Mouse (Mus musculus) embryonic facial prominence, embryonic 13.5 days (tissue): ENCODE results near the gene Fgfr2. TPM values are rescaled to one million over a fixed set of nuclear protein-coding genes. Genes with fewer than 3 reads are reported as not detected.

ENCODE experiments used
- ATAC-seq: fragments of 200-750 bp; cut with Nextera tagmentation; 2 replicates; pipeline ENCODE4 v1.8.0; 2017; ENCODE audit warnings: low read depth; ENCODE audit not compliant: insufficient number of reproducible peaks, insufficient read depth, low FRiP score, low TSS enrichment
- H3K27ac ChIP-seq: fragments of 300-500 bp; sonication (generic); 2 replicates; pipeline ENCODE4 v1.5.1; 2015; ENCODE audit warnings: moderate library complexity, mild to moderate bottlenecking, inconsistent platforms
- H3K27me3 ChIP-seq: fragments of 300-500 bp; sonication (generic); 2 replicates; pipeline ENCODE4 v1.6.1; 2015; ENCODE audit warnings: mild to moderate bottlenecking, inconsistent platforms
- H3K36me3 ChIP-seq: fragments of 300-500 bp; sonication (generic); 2 replicates; pipeline ENCODE4 v1.6.1; 2015; ENCODE audit warnings: mild to moderate bottlenecking, inconsistent platforms
- H3K4me1 ChIP-seq: fragments of 300-500 bp; sonication (generic); 2 replicates; pipeline ENCODE4 v1.6.1; 2015; ENCODE audit warnings: inconsistent platforms
- H3K4me2 ChIP-seq: fragments of 300-500 bp; sonication (generic); 2 replicates; pipeline ENCODE4 v1.6.1; 2015; ENCODE audit warnings: moderate library complexity, mild to moderate bottlenecking, inconsistent platforms
- H3K4me3 ChIP-seq: fragments of 300-500 bp; sonication (generic); 2 replicates; pipeline ENCODE4 v1.5.1; 2015; ENCODE audit warnings: mild to moderate bottlenecking, inconsistent platforms
- H3K9ac ChIP-seq: fragments of 300-500 bp; sonication (generic); 2 replicates; pipeline ENCODE4 v1.6.1; 2015; ENCODE audit warnings: mild to moderate bottlenecking, inconsistent platforms
- H3K9me3 ChIP-seq: fragments of 300-500 bp; sonication (generic); 2 replicates; pipeline ENCODE4 v1.6.1; 2016; ENCODE audit warnings: inconsistent platforms
- WGBS: fragments of 180-500 bp; shearing (Covaris S2); methylation state at CpG from one replicate; pipeline ENCODE4 v1.1.7; 2015; ENCODE audit warnings: mixed read lengths; 5-methylcytosine and 5-hydroxymethylcytosine counted together
- polyA plus RNA-seq: library from polyadenylated mRNA; unstranded; fragments of >200 nt; fragmentation: Nextera tagmentation; extraction: Ambion mirVana; gene quantifications from 2 replicates; pipeline ENCODE4 v1.2.1, GENCODE M21; 2015

The Fgfr2 gene
- polyA plus RNA-seq, 1 experiment from 2014 or later = 174 TPM

DNA sequence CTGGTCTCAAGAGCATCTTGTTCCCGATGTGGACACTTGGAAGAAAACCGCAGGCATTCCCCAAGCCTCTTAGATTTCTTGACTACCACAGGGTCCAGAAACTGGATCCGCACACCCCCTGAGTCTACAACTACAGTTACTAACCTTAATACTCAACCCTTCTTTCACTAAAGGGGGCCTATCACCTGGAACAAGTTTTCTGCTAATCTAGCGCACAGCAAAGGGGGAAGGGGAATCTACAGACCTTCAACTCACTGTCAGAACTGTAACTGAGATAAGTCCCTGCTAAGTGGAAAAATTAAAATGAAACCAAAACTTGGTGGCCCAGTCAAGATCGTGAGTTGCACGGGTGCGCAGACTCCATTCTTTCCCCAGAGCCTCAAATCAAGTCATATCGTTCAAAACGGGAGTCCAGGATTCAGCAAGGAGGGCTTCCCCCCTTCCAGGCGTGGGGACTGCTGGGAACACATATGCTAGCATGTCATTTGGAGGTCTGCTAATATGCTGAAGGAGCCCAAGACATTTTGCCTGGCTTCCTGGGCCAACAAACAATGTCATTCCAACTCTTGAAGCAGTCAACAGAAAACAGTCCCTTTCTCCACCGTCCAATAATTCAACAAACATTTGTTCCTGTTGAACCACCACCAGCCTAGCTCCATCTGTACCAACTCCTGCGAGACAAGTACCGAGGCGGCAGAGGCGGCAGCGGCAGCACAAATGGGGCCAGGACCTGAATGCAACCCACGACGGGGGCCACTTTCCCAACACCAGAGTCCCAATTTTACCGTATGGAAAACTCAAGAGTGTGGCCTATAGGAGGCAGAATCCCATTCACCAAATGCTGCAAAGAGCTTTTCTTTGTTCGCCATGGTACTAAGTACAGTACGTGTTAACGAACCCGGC is 311.2 kb downstream of the Fgfr2 start:
- WGBS = 6% methylated on average over 23 of the region's 23 CpGs
- Histone ChIP-seq H3K9ac (peak overlapping the region; percentile 87), H3K27ac (peak overlapping the region; percentile 92), H3K4me2 (peak overlapping the region; percentile 82), H3K4me3 (peak overlapping the region; percentile 69), H3K27me3 (no peaks in the 10 kb centered on the region), H3K36me3 (no peaks in the 10 kb centered on the region), H3K4me1 (peaks cover 69% of the 10 kb centered on the region), H3K9me3 (no peaks in the 10 kb centered on the region)
- ATAC-seq = no peak

DNA sequence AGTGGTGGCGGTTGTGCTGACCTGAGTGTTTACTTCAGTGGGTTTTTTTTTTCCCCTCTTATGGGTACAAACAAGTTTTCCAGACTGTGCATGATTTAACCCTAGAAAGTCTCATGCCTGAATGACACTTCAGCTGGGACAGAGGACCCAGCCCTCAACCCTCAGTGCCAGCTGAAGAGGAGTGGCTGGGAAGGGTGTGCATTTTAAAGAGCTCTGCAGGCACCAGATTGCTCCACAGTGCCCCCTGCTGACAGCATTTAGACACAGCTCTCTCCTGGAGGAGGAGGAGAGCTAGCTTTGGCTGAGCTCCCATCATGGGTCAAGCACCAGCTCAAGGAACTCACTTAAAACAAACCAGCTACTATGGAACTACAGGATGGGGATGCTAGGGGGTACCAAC is 312.3 kb downstream of the Fgfr2 start:
- no peak overlapping the region for H3K4me3 ChIP-seq
- no peak overlapping the region; the same call in 1 of the 2 replicates for H3K27ac ChIP-seq
- 41% methylated on average over 1 of the region's 1 CpGs for WGBS
- no peak for ATAC-seq
- peak overlapping the region; percentile 82 for H3K4me2 ChIP-seq
- peaks cover 80% of the 10 kb centered on the region for H3K4me1 ChIP-seq
- H3K9me3 ChIP-seq = no peaks in the 10 kb centered on the region
- H3K9ac ChIP-seq = no peak overlapping the region
- no peaks in the 10 kb centered on the region for H3K27me3 ChIP-seq
- no peaks in the 10 kb centered on the region for H3K36me3 ChIP-seq

DNA sequence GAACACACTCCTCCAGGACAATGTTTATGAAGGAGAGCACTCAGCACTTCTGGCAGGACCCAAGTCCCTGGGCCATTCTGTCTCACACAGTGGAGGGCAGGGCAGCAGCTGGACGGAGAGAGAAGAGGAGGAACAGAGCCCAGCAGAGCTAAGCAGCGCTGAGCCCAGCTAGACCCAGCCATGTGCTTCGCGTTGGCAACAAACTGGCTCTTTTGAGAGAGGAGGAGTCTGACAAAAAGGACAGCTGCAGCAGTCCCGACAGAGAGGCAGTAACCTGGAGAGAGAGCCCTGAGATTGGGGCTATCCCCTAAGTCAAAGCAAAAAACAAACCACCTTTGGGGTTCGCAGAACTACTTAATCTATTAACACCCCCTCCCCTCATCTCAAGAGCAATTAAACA is 312.8 kb downstream of the Fgfr2 start:
- H3K4me2 ChIP-seq = peak overlapping the region; percentile 82
- H3K4me3 ChIP-seq = no peak overlapping the region
- ATAC-seq = no peak
- WGBS = 15% methylated on average over 6 of the region's 6 CpGs
- H3K4me1 ChIP-seq = peaks cover 81% of the 10 kb centered on the region
- H3K9me3 ChIP-seq = no peaks in the 10 kb centered on the region
- H3K9ac ChIP-seq = peak overlapping the region; percentile 40; the same call in 1 of the 2 replicates
- peak overlapping the region; percentile 40; the same call in 1 of the 2 replicates for H3K27ac ChIP-seq
- no peaks in the 10 kb centered on the region for H3K36me3 ChIP-seq
- no peaks in the 10 kb centered on the region for H3K27me3 ChIP-seq

DNA sequence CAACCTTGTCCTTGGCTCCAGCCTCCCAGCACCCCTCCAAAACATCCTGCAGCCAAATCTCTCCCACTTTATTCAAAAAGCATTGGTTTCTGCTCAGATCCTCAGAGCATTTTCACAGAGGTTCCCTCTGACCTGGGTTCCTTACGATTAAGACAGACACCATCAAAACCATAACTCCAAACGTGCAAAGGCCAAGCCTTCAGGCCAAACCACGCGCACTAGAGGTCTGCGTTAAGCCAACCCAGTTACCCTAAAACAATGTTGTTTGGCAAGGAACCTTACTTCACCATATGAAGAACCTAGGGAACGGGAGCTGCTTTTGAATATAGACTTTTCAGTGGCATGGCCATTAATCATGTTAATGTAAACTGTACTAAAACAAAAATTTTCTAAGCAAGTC is 313.4 kb downstream of the Fgfr2 start:
- no peak for ATAC-seq
- 27% methylated on average over 6 of the region's 6 CpGs for WGBS
- no peaks in the 10 kb centered on the region for H3K27me3 ChIP-seq
- peak overlapping the region; percentile 82 for H3K4me2 ChIP-seq
- no peaks in the 10 kb centered on the region for H3K9me3 ChIP-seq
- peak overlapping the region; percentile 92 for H3K27ac ChIP-seq
- H3K36me3 ChIP-seq = no peaks in the 10 kb centered on the region
- peaks cover 74% of the 10 kb centered on the region for H3K4me1 ChIP-seq
- H3K4me3 ChIP-seq = no peak overlapping the region
- H3K9ac ChIP-seq = peak overlapping the region; percentile 44; the same call in 1 of the 2 replicates

DNA sequence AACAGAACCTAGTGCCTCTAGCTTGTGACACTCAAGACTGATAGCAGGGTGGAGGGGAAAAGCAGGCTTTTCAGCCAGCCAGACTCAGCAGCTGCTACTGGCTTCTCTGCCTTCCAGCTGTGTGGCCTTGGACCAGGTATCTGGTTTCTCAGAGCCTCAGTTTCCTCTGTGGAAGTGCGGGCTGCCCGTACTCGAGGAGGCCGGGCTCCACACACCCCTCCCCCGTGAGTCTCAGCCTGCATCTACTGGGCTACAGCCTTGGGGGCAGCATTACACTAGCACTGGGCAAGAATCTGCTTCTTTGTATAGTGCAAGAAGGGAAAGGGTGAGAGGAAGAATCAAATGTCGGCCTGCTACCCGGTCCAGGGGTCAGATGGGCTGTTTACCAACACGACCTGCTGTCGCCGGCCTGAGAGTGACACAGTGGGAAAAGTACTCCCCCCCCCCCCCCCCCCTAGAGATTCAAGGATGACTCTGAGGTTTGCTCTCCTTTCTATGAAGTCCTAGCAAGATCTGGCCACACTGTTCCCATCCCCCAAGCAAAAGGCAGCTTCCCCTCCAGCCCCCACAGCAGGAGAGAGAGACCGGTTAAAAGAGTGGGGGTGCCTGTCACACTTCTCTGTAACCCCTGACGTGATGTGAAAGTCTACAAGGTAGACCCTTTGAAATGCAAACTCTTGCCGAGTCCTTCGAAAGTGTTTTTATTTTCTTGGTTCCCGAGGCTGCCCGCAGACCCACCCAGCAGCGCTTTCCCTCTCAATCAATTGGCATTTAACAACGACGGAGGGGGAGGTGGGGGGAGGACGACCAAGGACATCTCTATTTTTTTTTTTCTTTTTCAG is 314.1 kb downstream of the Fgfr2 start:
- WGBS = 4% methylated on average over 20 of the region's 20 CpGs
- H3K4me2 ChIP-seq = peak overlapping the region; percentile 82
- H3K9ac ChIP-seq = peak overlapping the region; percentile 36; the same call in 1 of the 2 replicates
- peak overlapping the region; percentile 7; the same call in 1 of the 2 replicates for H3K4me3 ChIP-seq
- H3K27me3 ChIP-seq = no peaks in the 10 kb centered on the region
- peaks cover 71% of the 10 kb centered on the region for H3K4me1 ChIP-seq
- no peaks in the 10 kb centered on the region for H3K36me3 ChIP-seq
- H3K9me3 ChIP-seq = no peaks in the 10 kb centered on the region
- ATAC-seq = 0 out of 2 replicates have a peak, but pooled peaks have one; percentile 23
- H3K27ac ChIP-seq = peak overlapping the region; percentile 92

DNA sequence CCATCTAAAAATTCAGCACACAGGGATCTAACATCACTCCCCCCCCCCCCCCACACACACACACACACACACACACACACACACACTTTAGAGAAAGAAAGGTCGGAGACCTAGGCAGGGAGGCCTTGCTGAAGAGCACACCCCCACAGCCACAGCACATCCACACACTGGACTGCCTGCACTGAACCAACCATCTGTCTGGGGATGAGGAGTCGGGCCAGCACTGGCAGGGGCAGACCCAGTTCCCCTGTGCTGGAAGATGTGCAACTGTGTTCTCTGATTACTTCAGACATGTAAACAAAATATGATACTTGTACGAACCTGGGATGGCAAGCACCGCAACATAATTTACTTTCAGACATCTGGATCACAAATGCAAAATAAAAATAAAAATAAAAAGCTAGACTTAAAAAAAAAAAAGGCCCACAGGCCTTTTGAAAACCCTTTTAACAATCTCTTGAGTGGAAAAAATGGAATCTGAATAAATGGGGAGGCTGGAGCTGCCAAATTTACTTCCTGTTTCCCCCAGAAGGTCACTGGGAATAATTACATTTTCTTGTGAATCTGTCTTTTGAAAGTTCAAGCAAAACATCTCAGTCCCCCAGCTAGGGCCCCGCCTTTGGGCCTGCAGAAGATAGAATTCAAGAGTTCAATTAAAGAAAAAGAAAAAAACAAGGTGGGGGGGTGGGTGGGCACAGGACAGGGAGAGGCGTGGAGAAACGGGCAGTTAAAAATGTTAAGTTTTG is 314.9 kb downstream of the Fgfr2 start:
- WGBS = 21% methylated on average over 7 of the region's 7 CpGs
- H3K9ac ChIP-seq = 0 out of 2 replicates have a peak overlapping the region, but pooled peaks have one; percentile 36
- peak overlapping the region; percentile 92 for H3K27ac ChIP-seq
- H3K4me3 ChIP-seq = no peak overlapping the region
- no peaks in the 10 kb centered on the region for H3K27me3 ChIP-seq
- 0 out of 2 replicates have a peak, but pooled peaks have one; percentile 39 for ATAC-seq
- peaks cover 74% of the 10 kb centered on the region for H3K4me1 ChIP-seq
- H3K4me2 ChIP-seq = peak overlapping the region; percentile 82
- no peaks in the 10 kb centered on the region for H3K36me3 ChIP-seq
- no peaks in the 10 kb centered on the region for H3K9me3 ChIP-seq

DNA sequence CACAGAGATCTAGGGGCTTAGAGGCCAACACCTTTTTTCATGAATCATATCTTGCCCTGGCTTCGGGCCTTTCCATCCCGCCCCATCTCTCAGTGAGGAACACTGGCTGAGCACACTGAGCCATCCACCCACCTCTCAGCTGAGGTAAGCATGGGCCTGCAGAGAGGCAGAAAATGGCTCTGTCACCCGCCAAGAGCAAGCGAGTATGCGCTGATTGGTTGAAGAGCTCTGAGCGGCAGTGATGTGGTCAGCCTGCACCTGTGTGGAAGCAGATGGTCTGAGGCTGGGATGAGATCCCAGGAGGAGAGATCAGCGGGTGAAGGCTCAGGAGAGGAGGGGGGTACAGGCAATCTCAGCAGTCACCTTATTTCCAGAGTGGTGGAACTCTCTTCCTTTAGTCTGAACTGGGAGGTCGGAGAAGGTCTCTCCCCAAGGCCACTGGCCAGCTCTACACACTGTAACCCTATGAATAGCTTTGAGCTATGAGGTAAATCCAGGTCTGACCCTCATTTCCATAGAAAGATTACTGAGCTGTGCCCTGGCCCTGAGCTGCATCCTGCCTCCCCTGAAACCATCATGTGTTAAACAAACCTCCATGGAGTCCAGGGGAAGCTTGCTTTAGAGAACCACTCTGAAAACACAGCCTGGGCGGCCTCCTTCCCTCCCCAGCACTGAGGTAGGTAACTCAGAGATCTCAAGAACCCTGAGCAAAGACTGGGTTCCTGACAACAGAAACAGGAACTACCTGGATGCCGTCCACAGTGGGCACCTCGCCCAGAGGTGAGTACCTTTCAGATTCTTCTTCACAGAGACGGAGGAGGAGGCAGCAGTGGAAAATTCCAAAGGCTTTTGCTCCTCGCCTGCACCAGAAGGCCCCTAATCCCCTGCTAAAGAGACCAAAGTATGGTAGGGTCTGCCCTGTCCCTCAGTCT is 316.0 kb downstream of the Fgfr2 start:
- Histone ChIP-seq H3K36me3 (0 out of 2 replicates have a peak, but pooled peaks cover 5% of the 10 kb centered on the region), H3K4me1 (peaks cover 82% of the 10 kb centered on the region), H3K4me3 (no peak overlapping the region), H3K4me2 (no peak overlapping the region), H3K27me3 (no peaks in the 10 kb centered on the region), H3K9ac (peak overlapping the region; percentile 51; the same call in 1 of the 2 replicates), H3K27ac (peak overlapping the region; percentile 92), H3K9me3 (no peaks in the 10 kb centered on the region)
- no peak for ATAC-seq
- 65% methylated on average over 13 of the region's 13 CpGs for WGBS

DNA sequence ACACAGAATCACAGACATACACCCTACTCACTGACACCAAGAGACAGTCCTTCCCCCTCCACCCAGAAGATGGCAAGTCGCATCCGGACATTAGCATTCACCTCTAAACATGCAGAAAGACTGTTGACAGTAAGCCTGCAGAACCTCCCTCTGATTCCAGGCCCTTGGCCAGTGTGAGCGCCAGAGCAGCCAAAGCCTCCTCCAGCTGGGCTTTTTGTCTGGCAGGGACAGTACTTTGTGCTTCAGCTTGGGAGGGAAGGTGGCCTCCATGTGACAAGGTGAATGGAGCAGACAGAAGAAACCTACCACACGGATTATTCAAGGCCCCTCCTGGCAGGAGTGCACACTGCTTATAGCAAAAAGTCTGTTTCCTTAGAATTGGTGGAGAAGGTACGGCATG is 316.9 kb downstream of the Fgfr2 start:
- WGBS = 73% methylated on average over 5 of the region's 5 CpGs
- H3K4me1 ChIP-seq = peaks cover 74% of the 10 kb centered on the region
- H3K27ac ChIP-seq = no peak overlapping the region

DNA sequence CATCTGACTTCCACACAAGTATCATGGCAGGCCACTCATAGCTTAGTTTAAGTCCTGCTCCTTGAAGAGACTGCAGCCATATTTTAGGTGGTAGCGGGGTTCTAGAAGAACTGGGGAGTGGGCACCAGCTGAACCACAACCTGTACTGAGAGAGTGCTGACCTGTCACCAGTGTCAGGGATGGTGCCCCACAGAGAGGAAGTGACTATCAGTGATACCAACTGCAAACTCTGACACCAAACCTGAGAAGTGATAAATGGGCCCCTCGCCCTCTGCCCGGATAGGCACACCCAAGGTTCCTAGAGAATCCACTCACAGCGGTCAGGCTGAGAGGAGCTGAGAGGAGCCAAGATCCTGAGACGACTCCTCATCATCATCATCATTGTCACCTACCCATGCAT is 318.2 kb downstream of the Fgfr2 start:
- Histone ChIP-seq H3K36me3 (0 out of 2 replicates have a peak, but pooled peaks cover 6% of the 10 kb centered on the region), H3K9ac (no peak overlapping the region), H3K27me3 (no peaks in the 10 kb centered on the region), H3K9me3 (no peaks in the 10 kb centered on the region), H3K27ac (no peak overlapping the region), H3K4me1 (peaks cover 63% of the 10 kb centered on the region), H3K4me2 (no peak overlapping the region), H3K4me3 (no peak overlapping the region)
- WGBS = 93% methylated on average over 5 of the region's 5 CpGs
- no peak for ATAC-seq

More for the DNA sequence above, 316.9 kb downstream of the Fgfr2 start:
- Histone ChIP-seq H3K4me3 (no peak overlapping the region), H3K9ac (no peak overlapping the region), H3K9me3 (no peaks in the 10 kb centered on the region), H3K27me3 (no peaks in the 10 kb centered on the region), H3K4me2 (no peak overlapping the region), H3K36me3 (0 out of 2 replicates have a peak, but pooled peaks cover 6% of the 10 kb centered on the region)
- no peak for ATAC-seq

DNA sequence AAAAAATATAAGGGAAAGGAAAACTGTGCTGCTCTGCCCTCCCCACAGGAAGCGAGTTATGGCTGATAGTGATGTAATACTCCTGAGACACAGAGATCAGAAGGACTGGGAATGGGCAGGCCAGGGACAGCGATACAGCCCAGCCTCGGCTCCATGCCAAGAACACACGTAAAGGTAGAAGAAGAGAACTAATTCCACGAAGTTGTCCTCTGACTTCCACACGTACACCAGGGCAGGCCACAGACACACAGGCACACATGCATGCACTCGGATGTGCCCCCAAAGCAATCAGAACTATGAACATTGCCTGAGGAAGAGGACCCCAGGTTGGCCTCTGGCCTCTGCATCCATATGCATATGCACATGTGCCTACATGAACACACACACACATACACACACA is 318.7 kb downstream of the Fgfr2 start:
- WGBS = 77% methylated on average over 7 of the region's 7 CpGs
- peaks cover 60% of the 10 kb centered on the region for H3K4me1 ChIP-seq
- no peak for ATAC-seq

More for the DNA sequence above, 318.7 kb downstream of the Fgfr2 start:
- Histone ChIP-seq H3K9ac (no peak overlapping the region), H3K4me2 (no peak overlapping the region), H3K27me3 (no peaks in the 10 kb centered on the region), H3K36me3 (0 out of 2 replicates have a peak, but pooled peaks cover 6% of the 10 kb centered on the region), H3K9me3 (no peaks in the 10 kb centered on the region), H3K4me3 (no peak overlapping the region), H3K27ac (no peak overlapping the region)
